Mouse (Mus musculus) c-Kit-positive CD71-positive TER-119-positive erythroid progenitor cells, embryonic 14.5 days (primary cell): ENCODE data around the gene Gpr88.
"Not testable (repeated sequence)": the region's sequence is repeated elsewhere in the genome, so short reads cannot be mapped to it uniquely, and the experiment has no call there.

ENCODE experiments used
- DNase-seq: peaks from one replicate; pipeline ENCODE4 v3.0.0-alpha.2; 2013; ENCODE audit warnings: low spot score

Gene Gpr88

GRCm38 (mm10) chr3:116242685-116243084 lies 10.6 kb downstream of the Gpr88 start:
- no peak for DNase-seq

GRCm38 (mm10) chr3:116237527-116237926 lies 15.8 kb downstream of the Gpr88 start:
- no peak for DNase-seq

- DNase-seq: no peak
Measured at GRCm38 (mm10) chr3:116236856-116237255, 16.4 kb downstream of the Gpr88 start.

GRCm38 (mm10) chr3:116233515-116233914 lies 19.8 kb downstream of the Gpr88 start:
- no peak for DNase-seq

- no peak for DNase-seq
Measured at GRCm38 (mm10) chr3:116232763-116233162, 20.5 kb downstream of the Gpr88 start.

- DNase-seq: no peak
Measured at GRCm38 (mm10) chr3:116229336-116229735, 24.0 kb downstream of the Gpr88 start.

- DNase-seq: no peak
Measured at GRCm38 (mm10) chr3:116228360-116229245, 24.7 kb downstream of the Gpr88 start.

GRCm38 (mm10) chr3:116227383-116227782 lies 25.9 kb downstream of the Gpr88 start:
- no peak for DNase-seq

GRCm38 (mm10) chr3:116226915-116227314 lies 26.4 kb downstream of the Gpr88 start:
- no peak for DNase-seq

GRCm38 (mm10) chr3:116222511-116223243 lies 30.6 kb downstream of the Gpr88 start:
- no peak for DNase-seq

GRCm38 (mm10) chr3:116221686-116222010 lies 31.7 kb downstream of the Gpr88 start:
- DNase-seq: no peak

- no peak for DNase-seq
Measured at GRCm38 (mm10) chr3:116220980-116221685, 32.2 kb downstream of the Gpr88 start.

GRCm38 (mm10) chr3:116217398-116217797 lies 35.9 kb downstream of the Gpr88 start:
- DNase-seq: not testable (repeated sequence)

GRCm38 (mm10) chr3:116216261-116216660 lies 37.0 kb downstream of the Gpr88 start:
- no peak for DNase-seq

GRCm38 (mm10) chr3:116211639-116212038 lies 41.7 kb downstream of the Gpr88 start:
- DNase-seq: no peak

- DNase-seq: no peak
Measured at GRCm38 (mm10) chr3:116210720-116211121, 42.6 kb downstream of the Gpr88 start.

GRCm38 (mm10) chr3:116209214-116209613 lies 44.1 kb downstream of the Gpr88 start:
- DNase-seq: no peak

- no peak for DNase-seq
Measured at GRCm38 (mm10) chr3:116206306-116206834, 46.9 kb downstream of the Gpr88 start.

- no peak for DNase-seq
Measured at GRCm38 (mm10) chr3:116205346-116206219, 47.7 kb downstream of the Gpr88 start.

- DNase-seq: no peak
Measured at GRCm38 (mm10) chr3:116204643-116205042, 48.7 kb downstream of the Gpr88 start.

GRCm38 (mm10) chr3:116203942-116204341 lies 49.4 kb downstream of the Gpr88 start:
- no peak for DNase-seq
